Mouse (Mus musculus) embryo, embryonic 9.5 days (tissue): ENCODE measurements around the gene Prpf6.
A peak's percentile ranks its signal among the peaks of the same experiment; 100 is the strongest.

Experiments used
- DNase-seq: peaks from one replicate; pipeline ENCODE4 v3.0.0-alpha.2; 2017; ENCODE audit errors: extremely low spot score

Prpf6 gene

GRCm38 (mm10) chr2:181596221-181596960, 4.7 kb downstream of the Prpf6 start:
- DNase-seq = no peak

- no peak for DNase-seq
Observed at GRCm38 (mm10) chr2:181597378-181598061, 5.9 kb downstream of the Prpf6 start.

DNA sequence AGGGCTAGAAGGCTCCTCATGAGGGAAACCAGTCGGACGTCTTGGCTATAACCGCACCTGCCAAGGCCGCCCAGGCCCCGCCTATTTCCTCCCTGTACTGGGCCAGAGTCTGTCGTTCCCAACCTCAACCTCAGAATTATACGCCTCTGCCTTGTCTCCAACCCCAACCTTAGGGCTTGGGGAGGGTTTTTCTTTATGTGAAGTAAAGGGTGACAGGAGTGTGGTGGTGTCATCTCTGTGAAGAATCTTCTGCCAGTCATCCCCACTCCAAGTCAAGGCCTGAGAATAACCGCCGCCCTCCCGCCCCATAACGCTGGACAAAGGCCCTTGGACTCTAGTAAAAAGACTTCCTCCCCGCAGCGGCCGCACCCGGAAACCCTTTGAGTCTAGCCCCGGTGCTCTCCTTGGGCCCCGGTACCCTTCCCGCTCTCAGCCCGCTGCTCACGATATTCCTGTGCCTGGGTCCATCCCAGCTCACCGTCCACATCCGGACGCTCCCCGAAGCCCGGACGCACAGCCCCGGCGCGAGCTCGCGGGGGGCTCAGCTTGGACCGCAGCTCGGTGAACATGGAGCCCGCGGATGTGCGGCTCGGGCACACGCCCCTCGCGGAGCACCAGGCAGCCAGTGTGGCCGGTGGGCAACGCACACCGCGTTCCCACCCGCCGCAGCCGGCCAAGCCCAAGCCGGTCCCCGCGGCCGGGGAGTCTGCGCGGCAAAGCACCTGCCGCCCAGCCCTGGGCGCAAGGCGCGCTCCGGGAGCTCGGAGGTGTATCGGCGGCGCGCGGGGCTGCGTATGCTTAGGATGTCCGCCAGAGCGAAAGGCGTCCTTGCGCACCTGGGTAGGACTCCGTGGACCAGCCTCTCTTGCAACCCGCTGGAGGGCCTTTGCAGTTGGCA, 7.0 kb downstream of the Prpf6 start, which contains the start of gene Samd10:
Gene Samd10 (minus strand): TSS at position 759 of the 898 bp plus-strand sequence.
- peak; percentile 53 for DNase-seq

- no peak for DNase-seq
Observed at GRCm38 (mm10) chr2:181600226-181600758, 8.6 kb downstream of the Prpf6 start.

- DNase-seq = peak; percentile 96
Observed at GRCm38 (mm10) chr2:181600828-181601750, 9.4 kb downstream of the Prpf6 start.

DNA sequence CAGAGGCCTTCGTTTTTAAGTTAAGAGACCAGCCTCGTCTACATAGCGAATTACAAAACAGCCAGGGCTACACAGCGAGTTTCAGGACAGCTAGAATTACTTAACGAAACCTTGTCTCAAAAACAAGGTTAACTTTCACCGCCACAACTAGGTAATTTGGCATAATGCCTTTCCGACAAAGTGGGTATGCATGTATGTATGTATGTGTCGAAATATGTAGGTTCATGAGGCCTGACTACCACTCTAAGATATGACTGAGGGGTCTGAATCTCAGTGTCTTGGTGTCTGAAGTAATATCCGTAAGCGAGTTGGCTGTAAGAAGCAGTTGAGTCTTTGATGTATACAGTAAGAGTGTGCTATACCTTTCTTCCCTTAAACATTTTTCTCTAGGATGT, 10.1 kb downstream of the Prpf6 start:
- DNase-seq = no peak

GRCm38 (mm10) chr2:181602367-181602766, 10.7 kb downstream of the Prpf6 start:
- DNase-seq = no peak

DNA sequence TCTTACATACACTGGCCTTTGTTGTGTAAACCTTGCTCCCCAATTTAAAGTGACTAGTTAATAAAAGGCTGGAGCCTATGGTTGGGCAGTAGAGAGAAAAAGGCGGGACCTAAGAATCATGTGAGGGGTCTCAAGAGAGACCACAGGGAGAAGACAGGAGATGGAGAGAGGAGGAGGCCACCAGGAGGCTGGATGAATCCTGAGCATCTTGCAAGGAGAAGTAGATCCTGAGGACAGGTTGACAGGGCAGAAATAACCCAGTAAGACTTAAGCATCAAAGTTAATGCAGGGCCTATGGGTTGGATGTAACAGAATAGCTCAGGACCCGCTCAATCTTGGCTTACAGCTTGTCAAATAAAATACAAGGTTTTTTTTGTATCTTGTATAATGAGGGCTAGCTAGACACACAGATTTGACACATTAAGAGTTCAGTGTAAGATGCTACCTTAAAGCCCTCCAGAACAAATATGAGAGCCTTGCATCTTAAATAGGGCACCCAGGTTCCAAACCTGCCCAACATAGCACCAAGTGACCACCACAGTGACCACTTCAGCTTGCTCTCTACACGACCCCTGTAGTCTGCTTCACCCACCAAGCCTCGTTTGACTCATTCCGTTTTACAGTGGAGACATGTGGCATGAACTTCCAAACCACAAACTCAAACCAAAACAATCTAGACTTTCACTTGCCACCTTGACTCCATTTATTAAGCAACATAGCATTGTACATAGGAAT, 27.3 kb downstream of the Prpf6 start:
- no peak for DNase-seq

DNA sequence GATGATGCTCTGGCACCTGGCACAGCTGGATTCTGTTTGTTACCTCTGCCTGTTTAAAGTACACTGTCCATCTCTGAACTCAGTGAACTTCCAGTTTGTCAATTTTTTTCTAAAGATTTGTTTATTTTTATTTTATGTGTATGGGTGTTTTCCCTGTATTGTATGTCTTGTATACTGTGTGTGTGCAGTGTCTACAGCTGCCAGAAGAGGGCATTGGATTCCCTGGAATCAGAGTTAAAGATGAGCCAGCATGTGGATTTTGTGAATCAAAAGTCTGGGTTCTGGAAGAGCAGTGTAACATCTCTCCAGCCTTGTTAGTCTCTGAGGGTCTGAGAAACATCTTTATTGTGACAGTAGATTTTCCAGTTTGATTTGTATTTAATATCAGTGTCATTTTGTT, 31.7 kb downstream of the Prpf6 start:
- DNase-seq = no peak

GRCm38 (mm10) chr2:181628471-181628870, 36.8 kb downstream of the Prpf6 start:
- DNase-seq = no peak

DNA sequence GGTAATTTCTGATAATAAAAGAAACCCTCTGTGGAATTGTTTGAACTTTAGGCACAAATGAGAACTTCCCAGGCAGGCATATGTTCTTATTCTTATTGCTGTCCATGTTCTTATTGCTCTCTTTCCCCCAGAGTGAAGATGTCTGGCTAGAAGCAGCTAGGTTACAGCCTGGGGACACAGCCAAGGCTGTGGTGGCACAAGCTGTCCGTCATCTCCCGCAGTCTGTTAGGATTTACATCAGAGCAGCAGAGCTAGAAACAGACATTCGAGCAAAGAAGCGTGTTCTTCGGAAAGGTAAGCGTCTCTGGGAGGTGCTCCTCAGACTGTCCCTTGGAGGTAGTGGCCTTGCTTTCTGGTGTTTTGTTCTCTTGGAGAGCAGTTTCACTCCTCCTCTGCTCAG, 41.0 kb downstream of the Prpf6 start:
- DNase-seq = no peak

DNA sequence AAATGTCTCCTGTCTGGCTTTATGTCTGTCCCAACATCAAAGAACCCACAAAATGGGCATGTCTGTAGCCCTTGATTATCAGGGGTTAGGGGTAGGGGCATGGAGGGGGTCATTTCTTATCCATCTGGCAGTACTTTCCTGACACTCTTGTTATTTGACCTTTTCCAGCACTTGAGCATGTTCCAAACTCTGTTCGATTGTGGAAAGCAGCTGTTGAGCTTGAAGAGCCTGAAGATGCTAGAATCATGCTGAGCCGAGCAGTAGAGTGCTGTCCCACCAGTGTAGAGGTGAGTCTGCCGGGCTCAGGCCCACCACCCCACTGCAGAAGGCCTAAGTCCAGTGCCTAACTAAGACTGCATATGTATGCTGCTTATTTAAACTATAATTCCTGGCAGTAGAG, 44.2 kb downstream of the Prpf6 start:
- no peak for DNase-seq

- DNase-seq = peak; percentile 39
Observed at GRCm38 (mm10) chr2:181644361-181644760, 52.7 kb downstream of the Prpf6 start.

- no peak for DNase-seq
Observed at GRCm38 (mm10) chr2:181645666-181646065, 54.0 kb downstream of the Prpf6 start.

- DNase-seq = no peak
Observed at GRCm38 (mm10) chr2:181646626-181647472, 55.2 kb downstream of the Prpf6 start.

- DNase-seq = no peak
Observed at GRCm38 (mm10) chr2:181648926-181649325, 57.3 kb downstream of the Prpf6 start.

DNA sequence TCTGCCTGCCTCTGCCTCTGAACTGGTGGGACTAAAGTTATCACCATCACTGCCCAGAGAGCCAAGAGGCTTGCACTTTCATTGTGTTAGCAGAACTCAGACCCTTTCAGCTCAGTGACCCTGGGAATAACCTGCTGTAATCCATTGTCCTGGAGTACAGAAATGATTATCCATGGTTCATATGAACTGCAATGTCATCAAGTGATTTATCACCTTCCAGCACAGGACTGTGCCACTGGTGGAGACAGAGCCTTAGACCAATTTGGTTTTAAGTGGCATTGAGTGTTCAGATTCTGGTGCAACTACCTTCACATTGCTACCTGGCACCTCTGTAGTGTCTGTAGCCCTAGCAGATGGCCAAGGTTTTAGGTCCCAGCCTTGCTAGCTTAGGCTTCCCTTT, 61.4 kb downstream of the Prpf6 start:
- no peak for DNase-seq

GRCm38 (mm10) chr2:181653523-181653922, 61.9 kb downstream of the Prpf6 start:
- no peak for DNase-seq

- DNase-seq = no peak
Observed at GRCm38 (mm10) chr2:181656734-181657133, 65.1 kb downstream of the Prpf6 start, which contains the start of gene Gm29797. TSS of gene Gm29797 (plus strand) at chr2:181657034.
